Mouse (Mus musculus) C2C12 (cell line): Measurements from ENCODE around the gene Ahcyl2.

Experiments
- CTCF ChIP-seq: IDR thresholded peaks from one replicate; pipeline ENCODE4 v1.5.1; 2011; ENCODE audit not compliant: control insufficient read depth, insufficient read depth, insufficient read length
- FOSL1 ChIP-seq: IDR thresholded peaks from one replicate; pipeline ENCODE4 v1.8.0; 2011; ENCODE audit warnings: mild to moderate bottlenecking, low read length; ENCODE audit not compliant: poor library complexity, insufficient read depth, severe bottlenecking
- MYOG ChIP-seq: IDR thresholded peaks from one replicate; pipeline ENCODE4 v1.6.1; 2011; ENCODE audit not compliant: control insufficient read depth, insufficient read length; ENCODE audit errors: extremely low read depth
- USF1 ChIP-seq: IDR thresholded peaks from one replicate; pipeline ENCODE4 v1.6.1; 2011; ENCODE audit warnings: low read depth, mild to moderate bottlenecking, control low read depth, moderate library complexity

GRCm38 (mm10) chr6:29941036-29941435, 173.2 kb downstream of the Ahcyl2 start:
- TF ChIP-seq CTCF (no peak), MYOG (no peak), USF1 (no peak), FOSL1 (no peak)
